Mouse (Mus musculus) ES-Bruce4 (cell line): ENCODE data around the gene Rbms3.

Experiments
- EP300 ChIP-seq: IDR thresholded peaks from 2 replicates; pipeline ENCODE4 v1.6.1; 2011; ENCODE audit warnings: low read depth, low read length; ENCODE audit not compliant: insufficient read depth
- POLR2A ChIP-seq: IDR thresholded peaks from one replicate; pipeline ENCODE4 v1.8.1; 2011; ENCODE audit warnings: low read length; ENCODE audit not compliant: insufficient read depth

GRCm38 (mm10) chr9:117380876-117381275, 248.8 kb downstream of the Rbms3 start:
- TF ChIP-seq EP300 (no peak), POLR2A (no peak)
